Mouse (Mus musculus) heart, postnatal 0 days (tissue): ENCODE measurements around the gene Omg.

Experiments
- CTCF ChIP-seq: IDR thresholded peaks from 2 replicates; pipeline ENCODE4 v1.5.1; 2016; ENCODE audit warnings: antibody characterized with exemption, control low read depth, low read depth
- EP300 ChIP-seq: IDR thresholded peaks from 2 replicates; pipeline ENCODE4 v1.6.1; 2016; ENCODE audit warnings: antibody characterized with exemption, low read depth

DNA sequence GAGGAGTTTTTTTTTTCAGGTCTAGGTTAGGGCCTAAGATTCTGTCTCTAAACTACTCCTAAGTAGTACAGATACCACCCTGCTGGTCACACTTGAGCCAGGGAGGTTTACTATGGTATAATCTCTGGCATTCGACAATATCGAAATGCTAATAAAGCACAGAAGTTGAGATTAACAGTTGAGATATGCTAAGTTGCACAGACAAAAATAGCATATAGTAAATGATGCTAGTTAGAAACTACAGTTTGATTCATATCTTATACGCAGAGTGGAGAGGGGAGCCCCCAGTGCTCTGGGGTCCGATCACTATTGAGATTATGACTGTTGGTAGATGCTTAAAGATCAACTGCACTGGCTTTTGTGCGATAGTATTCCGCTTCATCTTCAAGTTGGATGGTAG, 25.3 kb upstream of the Omg start:
- no peak for TF ChIP-seq EP300
- no peak for TF ChIP-seq CTCF
